Mouse (Mus musculus) liver, embryonic 14.5 days (tissue): ENCODE measurements at regions not wholly inside any gene's neighbourhood (a gene's known extent, or its start where the extent isn't known, plus 50 kb on each side); places are given as distances from the start of the nearest gene placed in this dataset.

Experiments used
- ATAC-seq: fragments of 200-750 bp; cut with Nextera tagmentation; 2 replicates; pipeline ENCODE4 v1.8.0; 2017; ENCODE audit warnings: moderate number of reproducible peaks, mild to moderate bottlenecking, moderate library complexity; ENCODE audit not compliant: insufficient read depth
- DNase-seq, 3 experiments: peaks; one replicate each; pipeline ENCODE4 v3.0.0-alpha.2; 2012 to 2013; ENCODE audit warnings: low read depth in 3 of 3, low spot score in 3 of 3
- H3K27ac ChIP-seq: fragments of 300-500 bp; sonication (generic); 2 replicates; pipeline ENCODE4 v1.5.1; 2014; ENCODE audit warnings: moderate library complexity, mild to moderate bottlenecking, control low read depth, inconsistent platforms
- H3K27me3 ChIP-seq: fragments of 300-500 bp; sonication (generic); 2 replicates; pipeline ENCODE4 v1.6.1; 2014; ENCODE audit warnings: mild to moderate bottlenecking, low read length, moderate library complexity; ENCODE audit not compliant: control insufficient read depth, insufficient read depth
- H3K36me3 ChIP-seq: fragments of 300-500 bp; sonication (generic); replicated peaks from 2 replicates; pipeline ENCODE4 v1.6.1; 2014; ENCODE audit warnings: low read depth; ENCODE audit not compliant: control insufficient read depth, insufficient read depth
- H3K4me1 ChIP-seq, 2 experiments: fragments of 200-500 bp in 1 of 2; fragments of 300-500 bp in 1 of 2; sonication (generic) in 1 of 2; replicated peaks; 2 replicates each; pipeline ENCODE4 v1.6.1; 2012 to 2014; ENCODE audit warnings: antibody characterized with exemption in 1 of 2, inconsistent platforms in 1 of 2, low read length in 1 of 2; ENCODE audit not compliant: control insufficient read depth in 2 of 2, insufficient read depth in 2 of 2
- H3K4me2 ChIP-seq: fragments of 300-500 bp; sonication (generic); 2 replicates; pipeline ENCODE4 v1.6.1; 2014; ENCODE audit warnings: low read depth, mild to moderate bottlenecking, control low read depth, moderate library complexity
- H3K4me3 ChIP-seq, 2 experiments: fragments of 200-500 bp in 1 of 2; fragments of 300-500 bp in 1 of 2; sonication (generic) in 1 of 2; 2 replicates each; pipeline ENCODE4 v1.5.1; 2012 to 2014; ENCODE audit warnings: low read depth in 2 of 2, low read length in 2 of 2, mild to moderate bottlenecking in 2 of 2, control low read depth in 1 of 2, inconsistent platforms in 1 of 2, moderate library complexity in 1 of 2; ENCODE audit not compliant: insufficient read depth in 1 of 2
- H3K9ac ChIP-seq: fragments of 300-500 bp; sonication (generic); replicated peaks from 2 replicates; pipeline ENCODE4 v1.6.1; 2014; ENCODE audit warnings: mild to moderate bottlenecking, control low read depth, moderate library complexity
- H3K9me3 ChIP-seq: fragments of 300-500 bp; sonication (generic); 2 replicates; pipeline ENCODE4 v1.6.1; 2016; ENCODE audit warnings: low read length, mixed read lengths; ENCODE audit not compliant: control insufficient read depth
- CTCF ChIP-seq: IDR thresholded peaks from 2 replicates; pipeline ENCODE4 v1.5.1; 2016; ENCODE audit warnings: antibody characterized with exemption, low read depth, control low read depth
- EP300 ChIP-seq: IDR thresholded peaks from 2 replicates; pipeline ENCODE4 v1.6.1; 2016; ENCODE audit warnings: antibody characterized with exemption, low read depth
- WGBS: fragments of 180-500 bp; shearing (Covaris S2); extraction: QIAGEN DNeasy Blood & Tissue Kit; methylation state at CpG from one replicate; pipeline ENCODE4 v1.1.7; 2014; ENCODE audit not compliant: insufficient replicate concordance; 5-methylcytosine and 5-hydroxymethylcytosine counted together

DNA sequence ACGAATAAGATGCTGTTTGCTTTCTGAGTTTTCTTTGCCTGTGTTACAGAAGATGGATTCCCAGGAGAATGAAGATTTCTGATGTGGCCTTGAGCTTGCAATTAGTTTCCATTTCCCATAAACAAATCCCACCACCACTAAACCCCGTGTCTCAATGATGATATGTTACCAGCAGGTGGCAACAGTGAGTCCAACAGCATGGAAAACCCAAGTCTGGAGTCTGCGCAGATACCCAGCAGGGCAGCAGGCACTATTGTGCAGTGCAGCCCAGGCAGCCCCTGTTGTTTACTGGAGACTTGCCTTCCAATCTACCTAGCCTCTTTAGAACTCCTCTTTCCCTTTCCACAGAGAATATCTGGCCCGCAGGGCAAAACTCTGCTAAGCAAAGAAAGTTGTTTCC lies 62.7 kb downstream of the Bmp2 start:
- no peak overlapping the region for H3K27ac ChIP-seq
- no peaks in the 10 kb centered on the region for H3K4me1 ChIP-seq
- DNase-seq (peak; percentile 4 to 14 (median 12)), ATAC-seq (no peak)
- no peaks in the 10 kb centered on the region for H3K9me3 ChIP-seq
- TF ChIP-seq CTCF (peak; percentile 82), EP300 (no peak)
- no peaks in the 10 kb centered on the region; the same call in 1 of the 2 replicates for H3K27me3 ChIP-seq
- no peak overlapping the region for H3K4me2 ChIP-seq
- no peak overlapping the region for H3K9ac ChIP-seq
- WGBS: 27% methylated on average over 4 of the region's 4 CpGs
- no peaks in the 10 kb centered on the region for H3K36me3 ChIP-seq
- no peak overlapping the region for H3K4me3 ChIP-seq

DNA sequence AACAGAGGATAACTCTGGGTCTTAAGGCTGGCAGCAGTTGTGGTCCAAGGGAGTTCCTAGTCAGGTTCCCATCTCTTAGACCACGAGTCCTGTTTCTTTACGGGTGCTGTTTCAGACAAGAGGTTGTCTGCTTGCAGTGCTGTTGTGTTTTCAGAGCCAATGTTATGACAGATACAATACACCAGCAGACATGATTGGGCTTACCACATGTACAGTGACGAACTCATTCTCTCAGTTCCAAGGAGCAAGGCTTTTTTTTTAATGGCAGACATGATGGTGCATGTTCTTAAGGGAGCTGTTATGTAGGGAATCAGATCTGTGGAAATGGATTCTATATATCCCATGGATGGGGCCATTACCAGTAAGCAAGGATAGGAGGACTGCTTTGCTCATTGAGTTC lies 63.3 kb downstream of the Bmp2 start:
- DNase-seq: no peak
- Histone ChIP-seq H3K4me2 (no peak overlapping the region), H3K4me1 (no peaks in the 10 kb centered on the region), H3K27ac (no peak overlapping the region), H3K4me3 (no peak overlapping the region), H3K27me3 (no peaks in the 10 kb centered on the region; the same call in 1 of the 2 replicates), H3K9me3 (no peaks in the 10 kb centered on the region), H3K36me3 (no peaks in the 10 kb centered on the region), H3K9ac (no peak overlapping the region)
- ATAC-seq: no peak
- WGBS: 56% methylated on average over 3 of the region's 3 CpGs
- no peak for TF ChIP-seq EP300
- no peak for TF ChIP-seq CTCF

DNA sequence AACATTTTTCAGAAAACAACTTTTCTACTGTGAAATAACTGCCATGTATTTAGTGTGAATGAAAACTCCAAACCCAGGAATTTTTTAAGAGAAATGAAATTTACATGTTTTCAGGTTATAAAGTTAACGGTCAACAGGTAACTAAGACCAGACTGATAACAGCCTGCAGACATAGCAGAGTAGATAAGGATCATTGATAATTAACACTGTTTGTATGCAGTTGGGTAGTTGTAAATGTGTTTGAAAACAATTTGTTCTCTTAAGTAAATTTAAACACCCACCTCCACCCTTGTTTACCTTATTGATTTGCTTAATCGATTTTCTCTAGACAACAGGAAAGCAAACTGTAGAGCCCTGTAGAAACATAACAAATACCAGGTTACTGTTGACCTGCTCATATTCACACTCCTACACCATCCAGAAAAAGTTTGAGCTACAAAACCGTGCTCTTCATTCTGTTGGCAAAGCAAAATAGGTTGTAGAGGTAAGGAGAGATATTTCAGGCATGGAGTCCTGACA lies 65.4 kb downstream of the Bmp2 start:
- DNase-seq (no peak), ATAC-seq (no peak)
- Histone ChIP-seq H3K9ac (no peak overlapping the region), H3K9me3 (no peaks in the 10 kb centered on the region), H3K4me3 (no peak overlapping the region), H3K27me3 (no peaks in the 10 kb centered on the region; the same call in 1 of the 2 replicates), H3K36me3 (no peaks in the 10 kb centered on the region), H3K27ac (no peak overlapping the region), H3K4me2 (no peak overlapping the region), H3K4me1 (no peaks in the 10 kb centered on the region)
- 46% methylated on average over 3 of the region's 3 CpGs for WGBS
- TF ChIP-seq CTCF: no peak
- TF ChIP-seq EP300: no peak

DNA sequence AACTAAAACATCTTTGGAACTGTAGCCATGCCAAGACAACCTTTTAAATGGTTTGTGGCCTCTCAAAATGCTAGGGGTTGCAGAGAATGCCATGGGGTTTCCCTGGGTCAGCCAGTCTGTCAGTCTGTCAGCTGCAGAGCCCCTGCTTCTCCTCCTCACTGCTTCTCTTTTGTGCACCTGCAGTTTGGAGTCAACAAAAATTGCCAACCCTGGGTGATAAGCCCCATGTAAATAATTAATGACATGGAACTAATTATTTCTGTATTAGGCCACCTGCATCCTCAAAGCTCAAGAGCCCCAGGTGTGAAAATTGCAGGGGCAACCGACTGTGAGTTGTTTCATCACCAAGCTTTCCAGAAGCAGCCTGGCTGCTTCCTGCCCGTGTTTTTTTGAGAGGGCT lies 70.6 kb downstream of the Bmp2 start:
- no peak overlapping the region for H3K27ac ChIP-seq
- TF ChIP-seq EP300 (no peak), CTCF (no peak)
- no peak overlapping the region for H3K4me2 ChIP-seq
- H3K4me3 ChIP-seq: no peak overlapping the region
- ATAC-seq (no peak), DNase-seq (no peak)
- H3K4me1 ChIP-seq: no peaks in the 10 kb centered on the region
- no peaks in the 10 kb centered on the region for H3K9me3 ChIP-seq
- WGBS: 22% methylated on average over 2 of the region's 2 CpGs
- no peak overlapping the region for H3K9ac ChIP-seq
- no peaks in the 10 kb centered on the region; the same call in 1 of the 2 replicates for H3K27me3 ChIP-seq
- H3K36me3 ChIP-seq: no peaks in the 10 kb centered on the region

DNA sequence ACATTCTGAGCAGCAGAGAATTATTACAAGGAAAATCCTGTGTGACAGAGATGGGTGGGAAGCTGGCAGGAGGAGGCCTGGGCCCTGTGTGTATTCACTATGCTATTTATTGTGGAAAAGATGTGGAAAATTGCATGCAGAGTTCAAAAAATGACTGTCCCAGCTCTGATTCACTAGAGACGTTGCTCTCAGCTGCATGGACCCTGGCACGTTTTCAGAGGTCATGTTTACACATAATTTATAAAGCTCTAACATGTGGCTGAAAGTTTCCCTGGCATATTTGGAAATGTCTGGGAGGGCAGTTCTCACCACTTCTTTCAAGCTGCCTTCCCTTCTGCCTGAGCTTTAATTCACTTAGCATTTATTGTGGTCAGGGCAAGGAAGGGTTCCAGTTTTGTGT lies 73.6 kb downstream of the Bmp2 start:
- WGBS: 55% methylated on average over 2 of the region's 2 CpGs
- Histone ChIP-seq H3K4me1 (no peaks in the 10 kb centered on the region), H3K9me3 (no peaks in the 10 kb centered on the region), H3K4me2 (no peak overlapping the region), H3K4me3 (no peak overlapping the region), H3K27ac (no peak overlapping the region), H3K9ac (no peak overlapping the region), H3K27me3 (no peaks in the 10 kb centered on the region; the same call in 1 of the 2 replicates), H3K36me3 (no peaks in the 10 kb centered on the region)
- no peak for ATAC-seq
- no peak for DNase-seq
- TF ChIP-seq EP300 (no peak), CTCF (no peak)
